Mouse (Mus musculus) cerebellum, postnatal 36 days (tissue): ENCODE measurements at regions not wholly inside any gene's neighbourhood (a gene's known extent, or its start where the extent isn't known, plus 50 kb on each side); places are given as distances from the start of the nearest gene placed in this dataset.

ENCODE experiments used
- DNase-seq, 2 experiments: peaks; one replicate each; pipeline ENCODE4 v3.0.0; 2021 to 2022; ENCODE audit warnings: mixed read lengths in 2 of 2

- no peak for DNase-seq
Observed at GRCm38 (mm10) chr13:51227836-51228235, 57.0 kb downstream of the Nxnl2 start.

- DNase-seq = peak; percentile 8 to 16
Observed at GRCm38 (mm10) chr13:51228862-51229770, 58.3 kb downstream of the Nxnl2 start.

- DNase-seq = no peak
Observed at GRCm38 (mm10) chr13:51229862-51230261, 59.0 kb downstream of the Nxnl2 start.

- no peak for DNase-seq
Observed at GRCm38 (mm10) chr13:51231586-51231985, 60.8 kb downstream of the Nxnl2 start.

GRCm38 (mm10) chr13:51247378-51247777, 76.6 kb downstream of the Nxnl2 start:
- DNase-seq = no peak

GRCm38 (mm10) chr13:51253371-51253770, 82.5 kb downstream of the Nxnl2 start:
- no peak for DNase-seq

- no peak for DNase-seq
Observed at GRCm38 (mm10) chr13:51255688-51256087, 84.9 kb downstream of the Nxnl2 start.

GRCm38 (mm10) chr13:51258752-51259721, 88.2 kb downstream of the Nxnl2 start:
- no peak for DNase-seq

GRCm38 (mm10) chr13:51261619-51262018, 90.8 kb downstream of the Nxnl2 start:
- DNase-seq = peak in 1 of 2 experiments; percentile 2

GRCm38 (mm10) chr13:51272786-51273185, 102.0 kb downstream of the Nxnl2 start:
- no peak for DNase-seq

GRCm38 (mm10) chr13:51274639-51275038, 103.8 kb downstream of the Nxnl2 start:
- DNase-seq = no peak

- DNase-seq = no peak
Observed at GRCm38 (mm10) chr13:51276601-51277000, 105.8 kb downstream of the Nxnl2 start.

- no peak for DNase-seq
Observed at GRCm38 (mm10) chr13:51277515-51277914, 106.7 kb downstream of the Nxnl2 start.

GRCm38 (mm10) chr13:51279642-51280387, 109.0 kb downstream of the Nxnl2 start:
- no peak for DNase-seq

- no peak for DNase-seq
Observed at GRCm38 (mm10) chr13:51280388-51280753, 109.5 kb downstream of the Nxnl2 start.

- no peak for DNase-seq
Observed at GRCm38 (mm10) chr13:51284679-51285078, 113.9 kb downstream of the Nxnl2 start.

- DNase-seq = no peak
Observed at GRCm38 (mm10) chr13:51289442-51289841, 118.6 kb downstream of the Nxnl2 start.

GRCm38 (mm10) chr13:51290021-51290424, 118.4 kb upstream of the S1pr3 start:
- no peak for DNase-seq

- no peak for DNase-seq
Observed at GRCm38 (mm10) chr13:51290926-51291325, 117.5 kb upstream of the S1pr3 start.

GRCm38 (mm10) chr13:51293047-51293446, 115.4 kb upstream of the S1pr3 start:
- DNase-seq = no peak

- DNase-seq = no peak
Observed at GRCm38 (mm10) chr13:51295872-51296271, 112.6 kb upstream of the S1pr3 start.

- DNase-seq = no peak
Observed at GRCm38 (mm10) chr13:51297231-51297880, 111.1 kb upstream of the S1pr3 start.
